Mouse (Mus musculus) thymus, adult 18-20 months (tissue): Measurements from ENCODE around the gene Gm12184.
"Not testable (repeated sequence)": the region's sequence is repeated elsewhere in the genome, so short reads cannot be mapped to it uniquely, and the experiment has no call there.

Experiments used
- DNase-seq, 2 experiments: peaks; one replicate each; pipeline ENCODE4 v3.0.0; 2022; ENCODE audit warnings: mixed read lengths in 2 of 2

Gene Gm12184

GRCm38 (mm10) chr11:48798984-48799920 lies 27.2 kb downstream of the Gm12184 start:
- DNase-seq = no peak

GRCm38 (mm10) chr11:48798308-48798707 lies 28.1 kb downstream of the Gm12184 start:
- no peak for DNase-seq

- DNase-seq = no peak
These were observed 29.2 kb downstream of the Gm12184 start for GRCm38 (mm10) chr11:48797287-48797686.

GRCm38 (mm10) chr11:48796290-48796689 lies 30.2 kb downstream of the Gm12184 start:
- DNase-seq = no peak

GRCm38 (mm10) chr11:48795221-48795620 lies 31.2 kb downstream of the Gm12184 start:
- DNase-seq = no peak

- no peak for DNase-seq
These were observed 33.3 kb downstream of the Gm12184 start for GRCm38 (mm10) chr11:48793184-48793583.

- DNase-seq = not testable (repeated sequence)
These were observed 34.6 kb downstream of the Gm12184 start for GRCm38 (mm10) chr11:48791894-48792293.

- DNase-seq = no peak
These were observed 35.5 kb downstream of the Gm12184 start for GRCm38 (mm10) chr11:48790946-48791345.

- DNase-seq = peak; percentile 51 to 62
These were observed 36.3 kb downstream of the Gm12184 start for GRCm38 (mm10) chr11:48789973-48790823.

- DNase-seq = no peak
These were observed 37.2 kb downstream of the Gm12184 start for GRCm38 (mm10) chr11:48789215-48789614.

GRCm38 (mm10) chr11:48788311-48789089 lies 38.0 kb downstream of the Gm12184 start:
- peak; percentile 43 to 51 for DNase-seq

- peak; percentile 51 to 73 for DNase-seq
These were observed 38.8 kb downstream of the Gm12184 start for GRCm38 (mm10) chr11:48787455-48788211.

- DNase-seq = no peak
These were observed 44.2 kb downstream of the Gm12184 start for GRCm38 (mm10) chr11:48782243-48782642.

- no peak for DNase-seq
These were observed 47.0 kb downstream of the Gm12184 start for GRCm38 (mm10) chr11:48779450-48779849.

- no peak for DNase-seq
These were observed 49.2 kb downstream of the Gm12184 start for GRCm38 (mm10) chr11:48777303-48777702.

GRCm38 (mm10) chr11:48776664-48777063 lies 49.8 kb downstream of the Gm12184 start:
- DNase-seq = no peak

GRCm38 (mm10) chr11:48775483-48775882 lies 51.0 kb downstream of the Gm12184 start:
- no peak for DNase-seq
